9 mouse cellular contexts compared by ENCODE assay signal in genomic region chr7:6781541-6781940, GRCm38 (mm10). TPM values are rescaled to one million over a fixed set of nuclear protein-coding genes. Genes with fewer than 3 reads are reported as not detected.
DNase-seq lines count a peak whose midpoint lies in the region; ATAC-seq and TF ChIP-seq lines count a peak whose summit lies in the region.
"Had no signal": no experiment of that assay in that cellular context is flagged by ENCODE, and none has a peak within 500 bp of the region (broad histone marks: within the 10 kb centered on the region; RNA-seq: fewer than 3 reads in every experiment).

No protein-coding gene starts in this region.

- H3K27me3 ChIP-seq in heart, embryonic 14.5 days (ENCODE audit: control insufficient read depth, insufficient read depth, low read length): no peaks in the 10 kb centered on the region
- no peaks in the 10 kb centered on the region for H3K27me3 ChIP-seq in heart, adult 2 months (ENCODE audit: control insufficient read depth, insufficient read depth, low read length)
- no peaks in the 10 kb centered on the region for H3K27me3 ChIP-seq in neural tube, embryonic 11.5 days (ENCODE audit: control insufficient read depth, insufficient read depth, low read length)
- no peaks in the 10 kb centered on the region for H3K27me3 ChIP-seq in limb, embryonic 12.5 days
- no peaks in the 10 kb centered on the region for H3K27me3 ChIP-seq in stomach, embryonic 15.5 days (replicated peaks)
- H3K27me3 ChIP-seq: CH12.LX had no signal

- no peak overlapping the region for H3K9ac ChIP-seq in heart, embryonic 14.5 days (ENCODE audit: low read length)
- H3K9ac ChIP-seq in heart, adult 2 months (ENCODE audit: low read depth, low read length): no peak overlapping the region
- no peak overlapping the region; the same call in 1 of the 2 replicates for H3K9ac ChIP-seq in neural tube, embryonic 11.5 days (ENCODE audit: low read length)
- H3K9ac ChIP-seq in limb, embryonic 12.5 days (replicated peaks): no peak overlapping the region
- H3K9ac ChIP-seq in stomach, embryonic 15.5 days: no peak overlapping the region

- H3K36me3 ChIP-seq in heart, embryonic 14.5 days (ENCODE audit: control insufficient read depth, insufficient read depth, low read length): no peaks in the 10 kb centered on the region
- H3K36me3 ChIP-seq in heart, adult 2 months (ENCODE audit: control insufficient read depth, insufficient read depth, low read length): no peaks in the 10 kb centered on the region
- no peaks in the 10 kb centered on the region for H3K36me3 ChIP-seq in neural tube, embryonic 11.5 days (ENCODE audit: control insufficient read depth, insufficient read depth, low read length)
- no peaks in the 10 kb centered on the region for H3K36me3 ChIP-seq in limb, embryonic 12.5 days
- H3K36me3 ChIP-seq in stomach, embryonic 15.5 days: no peaks in the 10 kb centered on the region

- no peak overlapping the region for H3K4me3 ChIP-seq in heart, embryonic 14.5 days (ENCODE audit: control insufficient read depth in 1 of 2, insufficient read depth in 1 of 2, low read depth in 1 of 2, low read length in 2 of 2)
- no peak overlapping the region for H3K4me3 ChIP-seq in heart, adult 2 months
- H3K4me3 ChIP-seq in neural tube, embryonic 11.5 days (ENCODE audit: low read depth, low read length): no peak overlapping the region
- no peak overlapping the region for H3K4me3 ChIP-seq in limb, embryonic 12.5 days (replicated peaks)
- no peak overlapping the region for H3K4me3 ChIP-seq in stomach, embryonic 15.5 days (replicated peaks)

- peak overlapping the region; percentile 70 to 78 for H3K27ac ChIP-seq in heart, embryonic 14.5 days (replicated peaks in 1 of 2; ENCODE audit: control insufficient read depth in 1 of 2, insufficient read depth in 1 of 2, low read depth in 2 of 2, low read length in 2 of 2)
- no peak overlapping the region for H3K27ac ChIP-seq in heart, adult 2 months
- H3K27ac ChIP-seq in neural tube, embryonic 11.5 days (ENCODE audit: low read depth, low read length): peak overlapping the region; percentile 60; the same call in 1 of the 2 replicates
- H3K27ac ChIP-seq in limb, embryonic 12.5 days: peak overlapping the region; percentile 97
- H3K27ac ChIP-seq in stomach, embryonic 15.5 days: peak overlapping the region; percentile 87

- no peaks in the 10 kb centered on the region for H3K79me2 ChIP-seq in heart, adult 2 months (replicated peaks; ENCODE audit: control insufficient read depth, insufficient read depth, low read length)

- TF ChIP-seq CTCF in heart, adult 2 months (IDR thresholded peaks at IDR 0.05): no peak

- intact Hi-C loops in heart, adult 2 months (cut with DNase I): no loop called here

- TF ChIP-seq POLR2A in heart, adult 2 months (IDR thresholded peaks at IDR 0.05; ENCODE audit: insufficient read depth, low read depth, low read length): no peak

- ATAC-seq in heart, embryonic 14.5 days (ENCODE audit: insufficient number of reproducible peaks, insufficient read depth, low FRiP score, low read depth): no peak
- no peak for ATAC-seq in neural tube, embryonic 11.5 days (ENCODE audit: insufficient read depth, low FRiP score, low TSS enrichment)
- peak; percentile 75 for ATAC-seq in limb, embryonic 12.5 days (ENCODE audit: insufficient number of reproducible peaks, insufficient read depth, low FRiP score, low TSS enrichment, low read depth)
- peak; percentile 76 for ATAC-seq in stomach, embryonic 15.5 days (ENCODE audit: insufficient read depth, low FRiP score, low read depth)
- ATAC-seq in granulocyte monocyte progenitor cell, adult 5-6 weeks (replicated peaks; ENCODE audit: poor library complexity, severe bottlenecking): no peak

- H3K9me3 ChIP-seq in heart, embryonic 14.5 days (ENCODE audit: control insufficient read depth, low read length): no peaks in the 10 kb centered on the region
- no peaks in the 10 kb centered on the region for H3K9me3 ChIP-seq in neural tube, embryonic 11.5 days (ENCODE audit: control insufficient read depth, low read length)
- no peaks in the 10 kb centered on the region for H3K9me3 ChIP-seq in limb, embryonic 12.5 days
- H3K9me3 ChIP-seq in stomach, embryonic 15.5 days: no peaks in the 10 kb centered on the region

- no peak for DNase-seq in heart, adult 2 months
- DNase-seq in neural tube, embryonic 11.5 days (ENCODE audit: low spot score): peak; percentile 57
- DNase-seq in neural tube, embryonic 10.5 days (ENCODE audit: extremely low spot score, low spot score): no peak
- DNase-seq in adipocyte (ENCODE audit: low spot score): no peak

- peaks cover 28 to 53% of the 10 kb centered on the region in 2 experiments for H3K4me1 ChIP-seq in heart, embryonic 14.5 days (ENCODE audit: control insufficient read depth in 2 of 2, insufficient read depth in 2 of 2, low read length in 2 of 2)
- no peaks in the 10 kb centered on the region; the same call in none of the 2 replicates for H3K4me1 ChIP-seq in heart, adult 2 months (ENCODE audit: control insufficient read depth, insufficient read depth, low read length)
- H3K4me1 ChIP-seq in neural tube, embryonic 11.5 days (ENCODE audit: control insufficient read depth, insufficient read depth, low read length): peaks cover 12% of the 10 kb centered on the region; the same call in 1 of the 2 replicates
- H3K4me1 ChIP-seq in limb, embryonic 12.5 days (replicated peaks): peaks cover 63% of the 10 kb centered on the region
- H3K4me1 ChIP-seq in stomach, embryonic 15.5 days: peaks cover 37% of the 10 kb centered on the region

- 28% methylated on average over 11 of the region's 11 CpGs for WGBS in heart, embryonic 14.5 days
- WGBS in heart, adult 2 months: 41% methylated on average over 11 of the region's 11 CpGs
- 56% methylated on average over 11 of the region's 11 CpGs for WGBS in neural tube, embryonic 11.5 days
- whole genome bisulfite sequencing in limb, embryonic 12.5 days: 16% methylated on average over 11 of the region's 11 CpGs
- 10% methylated on average over 11 of the region's 11 CpGs for WGBS in stomach, embryonic 15.5 days

- H3K4me2 ChIP-seq in heart, embryonic 14.5 days (ENCODE audit: low read length): no peak overlapping the region
- no peak overlapping the region for H3K4me2 ChIP-seq in neural tube, embryonic 11.5 days (ENCODE audit: low read depth)
- no peak overlapping the region for H3K4me2 ChIP-seq in limb, embryonic 12.5 days
- H3K4me2 ChIP-seq in stomach, embryonic 15.5 days: no peak overlapping the region

- no peak for TF ChIP-seq EP300 in heart, adult 2 months (IDR thresholded peaks at IDR 0.05; ENCODE audit: insufficient read depth, low read depth, low read length)

RNA-seq across cellular contexts. Expression of gene Usp29, which starts 51.2 kb away (rescaled TPM):
- 7.7 and 8.7 TPM in 2 replicates for polyA plus RNA-seq in heart, embryonic 14.5 days (2014; fragmentation: Nextera tagmentation; extraction: Ambion mirVana)
- total RNA-seq in heart, adult 2 months (2021): under 1 TPM in 1 of 2 experiments, not detected in 1; 0.11 TPM
- 0.16 and 0.26 TPM in 2 replicates for polyA plus RNA-seq in heart, adult 2 months (2012; rRNA removed)
- 13.0 and 15.9 TPM in 2 replicates for polyA plus RNA-seq in neural tube, embryonic 11.5 days (2014; fragmentation: Nextera tagmentation; extraction: Ambion mirVana)
- 15.4 and 15.8 TPM in 2 replicates for polyA plus RNA-seq in limb, embryonic 12.5 days (2016; fragmentation: Nextera tagmentation; extraction: Ambion mirVana)
- 5.7 and 6.2 TPM in 2 replicates for polyA plus RNA-seq in stomach, embryonic 15.5 days (2015; fragmentation: Nextera tagmentation; extraction: Ambion mirVana)
- total RNA-seq in granulocyte monocyte progenitor cell, adult 5-6 weeks (2014; fragmentation: Nextera tagmentation): not detected in 2 replicates
- total RNA-seq in granulocyte monocyte progenitor cell, adult 5-6 weeks (2017): not detected in 2 replicates
- total RNA-seq: CH12.LX had no signal

RNA-seq across cellular contexts. Expression of gene Peg3, which starts 51.3 kb away (rescaled TPM):
- polyA plus RNA-seq in heart, embryonic 14.5 days (2014; fragmentation: Nextera tagmentation; extraction: Ambion mirVana): 119 and 120 TPM in 2 replicates
- total RNA-seq in heart, adult 2 months (2021): 1 to 10 TPM; 5.9 to 8.0 TPM
- polyA plus RNA-seq in heart, adult 2 months (2012; rRNA removed): 4.3 and 8.2 TPM in 2 replicates
- 208 and 238 TPM in 2 replicates for polyA plus RNA-seq in neural tube, embryonic 11.5 days (2014; fragmentation: Nextera tagmentation; extraction: Ambion mirVana)
- 217 and 263 TPM in 2 replicates for polyA plus RNA-seq in limb, embryonic 12.5 days (2016; fragmentation: Nextera tagmentation; extraction: Ambion mirVana)
- 134 and 157 TPM in 2 replicates for polyA plus RNA-seq in stomach, embryonic 15.5 days (2015; fragmentation: Nextera tagmentation; extraction: Ambion mirVana)
- not detected in 2 replicates for total RNA-seq in granulocyte monocyte progenitor cell, adult 5-6 weeks (2014; fragmentation: Nextera tagmentation)
- total RNA-seq in granulocyte monocyte progenitor cell, adult 5-6 weeks (2017): 0.21 TPM in 1 of 2 replicates, not detected in the other
- total RNA-seq: CH12.LX had no signal

Comparison
In these comparisons a context has a peak if more than half of its experiments do, and no peak if none do; other contexts are left out.
1. RNA of gene Peg3, which starts 51.3 kb away (polyA plus RNA-seq): 217 to 263 TPM in limb, embryonic 12.5 days, 208 to 238 TPM in neural tube, embryonic 11.5 days, 134 to 157 TPM in stomach, embryonic 15.5 days and 119 to 120 TPM in heart, embryonic 14.5 days; 4.3 to 8.2 TPM in heart, adult 2 months; every median in the first group is over 10 times any median in the second.
2. ATAC-seq: peak in limb, embryonic 12.5 days (single experiment) and stomach, embryonic 15.5 days (single experiment); none in heart, embryonic 14.5 days (single experiment), neural tube, embryonic 11.5 days (single experiment) and granulocyte monocyte progenitor cell, adult 5-6 weeks (single experiment).